Mouse (Mus musculus): ENCODE data around the gene Dennd4a. TPM values are rescaled to one million over a fixed set of nuclear protein-coding genes. Genes with fewer than 3 reads are reported as not detected.
A peak's percentile ranks its signal among the peaks of the same experiment; 100 is the strongest.
"Not testable (repeated sequence)": the region's sequence is repeated elsewhere in the genome, so short reads cannot be mapped to it uniquely, and the experiment has no call there.

Dennd4a gene
- total RNA-seq, 2 experiments from 2014 or later: 1.6 to 2.5 TPM

- DNase-seq (ENCODE audit: low spot score): peak; percentile 30
Measured at GRCm38 (mm10) chr9:64811538-64812474, 666 bp downstream of the Dennd4a start.

GRCm38 (mm10) chr9:64812475-64812860 is 1.3 kb downstream of the Dennd4a start:
- no peak for DNase-seq (ENCODE audit: low spot score)

GRCm38 (mm10) chr9:64814273-64814672 is 3.1 kb downstream of the Dennd4a start:
- DNase-seq (ENCODE audit: low spot score): no peak

- not testable (repeated sequence) for DNase-seq (ENCODE audit: low spot score)
Measured at GRCm38 (mm10) chr9:64819686-64820085, 8.5 kb downstream of the Dennd4a start.

GRCm38 (mm10) chr9:64820086-64820795 is 9.1 kb downstream of the Dennd4a start:
- no peak for DNase-seq (ENCODE audit: low spot score)

GRCm38 (mm10) chr9:64822235-64822634 is 11.1 kb downstream of the Dennd4a start:
- no peak for DNase-seq (ENCODE audit: low spot score)

- no peak for DNase-seq (ENCODE audit: low spot score)
Measured at GRCm38 (mm10) chr9:64824389-64825008, 13.4 kb downstream of the Dennd4a start.

GRCm38 (mm10) chr9:64830092-64830618 is 19.0 kb downstream of the Dennd4a start:
- no peak for DNase-seq (ENCODE audit: low spot score)

GRCm38 (mm10) chr9:64830641-64831040 is 19.5 kb downstream of the Dennd4a start:
- DNase-seq (ENCODE audit: low spot score): no peak

- DNase-seq (ENCODE audit: low spot score): no peak
Measured at GRCm38 (mm10) chr9:64831760-64832159, 20.6 kb downstream of the Dennd4a start.

GRCm38 (mm10) chr9:64834418-64834817 is 23.3 kb downstream of the Dennd4a start:
- no peak for DNase-seq (ENCODE audit: low spot score)

- no peak for DNase-seq (ENCODE audit: low spot score)
Measured at GRCm38 (mm10) chr9:64845355-64845754, 34.2 kb downstream of the Dennd4a start.

GRCm38 (mm10) chr9:64849548-64849947 is 38.4 kb downstream of the Dennd4a start:
- DNase-seq (ENCODE audit: low spot score): no peak

- no peak for DNase-seq (ENCODE audit: low spot score)
Measured at GRCm38 (mm10) chr9:64860083-64860482, 48.9 kb downstream of the Dennd4a start.

GRCm38 (mm10) chr9:64862687-64863086 is 51.5 kb downstream of the Dennd4a start:
- DNase-seq (ENCODE audit: low spot score): no peak

- no peak for DNase-seq (ENCODE audit: low spot score)
Measured at GRCm38 (mm10) chr9:64886008-64886407, 74.9 kb downstream of the Dennd4a start.

- DNase-seq (ENCODE audit: low spot score): no peak
Measured at GRCm38 (mm10) chr9:64896605-64897004, 85.5 kb downstream of the Dennd4a start.

GRCm38 (mm10) chr9:64902866-64903265 is 91.7 kb downstream of the Dennd4a start:
- DNase-seq (ENCODE audit: low spot score): no peak

GRCm38 (mm10) chr9:64903386-64903785 is 92.2 kb downstream of the Dennd4a start:
- peak; percentile 73 for DNase-seq (ENCODE audit: low spot score)

GRCm38 (mm10) chr9:64904917-64905640 is 93.9 kb downstream of the Dennd4a start:
- no peak for DNase-seq (ENCODE audit: low spot score)

- no peak for DNase-seq (ENCODE audit: low spot score)
Measured at GRCm38 (mm10) chr9:64907441-64907840, 96.3 kb downstream of the Dennd4a start.
